Mouse (Mus musculus): ENCODE measurements around the gene Gnpat. TPM values are rescaled to one million over a fixed set of nuclear protein-coding genes. Genes with fewer than 3 reads are reported as not detected.

The Gnpat gene
- polyA plus RNA-seq, 1 experiment from 2014 or later, result 119 TPM

GRCm38 (mm10) chr8:124845131-124845530 is 17.7 kb upstream of the Gnpat start:
- WGBS, result 68% methylated on average over 3 of the region's 3 CpGs
- no peak overlapping the region for H3K4me3 ChIP-seq (replicated peaks)
- H3K9me3 ChIP-seq, result no peaks in the 10 kb centered on the region
- H3K27me3 ChIP-seq, result no peaks in the 10 kb centered on the region
- no peaks in the 10 kb centered on the region for H3K4me1 ChIP-seq (replicated peaks)
- H3K36me3 ChIP-seq, result peaks cover 42% of the 10 kb centered on the region
- no peak overlapping the region for H3K27ac ChIP-seq
- H3K4me2 ChIP-seq, result no peak overlapping the region
- ATAC-seq (ENCODE audit: insufficient number of reproducible peaks, insufficient read depth, low FRiP score, low TSS enrichment, low read depth), result no peak
- no peak overlapping the region for H3K9ac ChIP-seq (replicated peaks)

GRCm38 (mm10) chr8:124845573-124845972 is 17.3 kb upstream of the Gnpat start:
- Histone ChIP-seq H3K4me2 (no peak overlapping the region), H3K27me3 (no peaks in the 10 kb centered on the region), H3K9ac (replicated peaks) (no peak overlapping the region), H3K4me1 (replicated peaks) (no peaks in the 10 kb centered on the region), H3K27ac (no peak overlapping the region), H3K36me3 (peaks cover 38% of the 10 kb centered on the region), H3K4me3 (replicated peaks) (no peak overlapping the region), H3K9me3 (no peaks in the 10 kb centered on the region)
- no peak for ATAC-seq (ENCODE audit: insufficient number of reproducible peaks, insufficient read depth, low FRiP score, low TSS enrichment, low read depth)
- 74% methylated on average over 5 of the region's 5 CpGs for WGBS

- no peak overlapping the region for H3K27ac ChIP-seq
- no peak for ATAC-seq (ENCODE audit: insufficient number of reproducible peaks, insufficient read depth, low FRiP score, low TSS enrichment, low read depth)
- 93% methylated on average over 1 of the region's 1 CpGs for WGBS
- H3K36me3 ChIP-seq, result peaks cover 63% of the 10 kb centered on the region
- H3K4me3 ChIP-seq (replicated peaks), result no peak overlapping the region
- peaks cover 31% of the 10 kb centered on the region; the same call in 1 of the 2 replicates for H3K9me3 ChIP-seq
- no peaks in the 10 kb centered on the region for H3K27me3 ChIP-seq
- no peaks in the 10 kb centered on the region for H3K4me1 ChIP-seq (replicated peaks)
- no peak overlapping the region for H3K4me2 ChIP-seq
- H3K9ac ChIP-seq (replicated peaks), result no peak overlapping the region
Measured at GRCm38 (mm10) chr8:124853511-124853910, 9.3 kb upstream of the Gnpat start.

DNA sequence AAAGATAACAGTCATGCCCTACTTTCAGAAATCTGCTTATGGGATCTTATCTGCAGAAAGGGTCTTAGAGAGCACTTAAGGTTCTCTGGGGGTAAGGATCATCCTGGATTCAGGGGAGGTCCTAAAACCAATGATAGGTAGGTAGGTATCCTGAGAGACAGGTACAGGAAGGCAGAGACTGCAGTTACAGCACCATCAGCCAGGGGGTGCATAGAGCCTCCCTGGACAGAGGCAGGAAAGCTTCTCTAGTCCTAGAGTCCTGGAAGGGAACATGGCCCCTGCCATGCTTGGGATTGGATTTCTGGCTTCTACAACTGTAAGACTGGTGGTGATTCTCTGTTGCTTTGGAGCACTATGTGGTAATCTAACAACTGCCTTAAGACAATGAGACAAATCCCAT is 3.4 kb upstream of the Gnpat start:
- peaks cover 11% of the 10 kb centered on the region for H3K4me1 ChIP-seq (replicated peaks)
- no peaks in the 10 kb centered on the region for H3K27me3 ChIP-seq
- no peak overlapping the region for H3K27ac ChIP-seq
- no peak overlapping the region for H3K9ac ChIP-seq (replicated peaks)
- H3K4me2 ChIP-seq, result no peak overlapping the region
- no peak for ATAC-seq (ENCODE audit: insufficient number of reproducible peaks, insufficient read depth, low FRiP score, low TSS enrichment, low read depth)
- H3K36me3 ChIP-seq, result peaks cover 66% of the 10 kb centered on the region
- peaks cover 19% of the 10 kb centered on the region; the same call in 1 of the 2 replicates for H3K9me3 ChIP-seq
- no peak overlapping the region for H3K4me3 ChIP-seq (replicated peaks)

DNA sequence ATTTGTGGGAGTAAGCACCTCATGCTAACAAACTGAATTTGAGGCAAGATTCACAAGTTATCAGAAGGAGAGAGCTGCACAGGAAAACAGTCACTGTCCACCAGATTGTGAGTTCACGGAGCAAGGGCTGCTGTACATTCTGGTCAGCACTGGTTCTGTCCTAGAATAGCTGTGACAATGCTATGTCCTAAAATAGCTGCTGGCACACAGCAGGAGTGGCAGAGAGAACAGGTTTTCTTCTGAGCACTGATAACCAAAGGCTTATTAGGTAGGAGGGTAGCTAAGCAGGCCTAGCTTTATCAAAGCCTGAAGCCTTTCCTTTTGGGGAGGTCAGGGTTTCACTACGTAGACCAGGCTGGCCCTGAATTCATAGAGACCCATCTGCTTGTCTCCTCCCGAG is 2.6 kb upstream of the Gnpat start:
- H3K36me3 ChIP-seq, result peaks cover 60% of the 10 kb centered on the region
- no peak overlapping the region for H3K27ac ChIP-seq
- peaks cover 19% of the 10 kb centered on the region; the same call in 1 of the 2 replicates for H3K9me3 ChIP-seq
- H3K4me1 ChIP-seq (replicated peaks), result peaks cover 12% of the 10 kb centered on the region
- ATAC-seq (ENCODE audit: insufficient number of reproducible peaks, insufficient read depth, low FRiP score, low TSS enrichment, low read depth), result no peak
- H3K4me2 ChIP-seq, result no peak overlapping the region
- H3K4me3 ChIP-seq (replicated peaks), result no peak overlapping the region
- H3K27me3 ChIP-seq, result no peaks in the 10 kb centered on the region
- 85% methylated on average over 3 of the region's 3 CpGs for WGBS
- no peak overlapping the region for H3K9ac ChIP-seq (replicated peaks)

DNA sequence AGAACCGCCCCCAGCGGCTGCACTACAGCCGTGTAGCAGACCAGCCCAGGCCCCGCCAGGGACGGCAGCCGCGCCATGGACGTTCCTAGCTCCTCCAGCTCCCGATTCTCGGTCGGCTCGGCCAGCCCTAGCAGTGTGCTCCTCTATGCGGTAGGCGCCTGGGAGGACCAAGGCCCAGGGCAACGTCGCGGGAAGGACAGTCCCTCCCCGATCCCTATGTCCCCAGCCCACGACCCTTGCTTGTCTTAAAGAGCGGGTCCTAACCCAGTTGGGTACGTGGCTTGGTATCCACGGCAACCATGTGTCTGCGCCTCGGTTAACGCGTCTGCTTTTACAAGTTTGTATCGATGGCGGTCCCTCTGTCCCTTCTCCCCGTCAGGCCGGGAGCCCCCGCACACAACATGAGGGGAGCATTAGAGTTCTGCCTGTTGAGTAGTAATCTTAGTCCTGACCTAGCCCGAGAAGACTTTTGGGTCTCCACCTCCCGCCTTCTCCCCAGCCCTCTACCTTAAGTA is 387 bp downstream of the Gnpat start:
- WGBS, result under 1% methylated on average over 33 of the region's 33 CpGs
- Histone ChIP-seq H3K4me2 (peak overlapping the region; percentile 83), H3K27ac (peak overlapping the region; percentile 92), H3K4me3 (replicated peaks) (peak overlapping the region; percentile 70), H3K36me3 (peaks cover 45% of the 10 kb centered on the region), H3K4me1 (replicated peaks) (peaks cover 12% of the 10 kb centered on the region), H3K9ac (replicated peaks) (peak overlapping the region; percentile 94), H3K9me3 (no peaks in the 10 kb centered on the region), H3K27me3 (no peaks in the 10 kb centered on the region)
- ATAC-seq (ENCODE audit: insufficient number of reproducible peaks, insufficient read depth, low FRiP score, low TSS enrichment, low read depth), result peak; percentile 82

- ATAC-seq (ENCODE audit: insufficient number of reproducible peaks, insufficient read depth, low FRiP score, low TSS enrichment, low read depth), result no peak
- Histone ChIP-seq H3K27ac (no peak overlapping the region), H3K36me3 (peaks cover 40% of the 10 kb centered on the region), H3K27me3 (no peaks in the 10 kb centered on the region), H3K4me2 (peak overlapping the region; percentile 83), H3K4me3 (replicated peaks) (peak overlapping the region; percentile 70), H3K9ac (replicated peaks) (peak overlapping the region; percentile 94), H3K9me3 (no peaks in the 10 kb centered on the region), H3K4me1 (replicated peaks) (peaks cover 12% of the 10 kb centered on the region)
- WGBS, result 16% methylated on average over 8 of the region's 8 CpGs
Measured at GRCm38 (mm10) chr8:124863729-124864128, 896 bp downstream of the Gnpat start.

GRCm38 (mm10) chr8:124866669-124867068 is 3.8 kb downstream of the Gnpat start:
- peaks cover 12% of the 10 kb centered on the region for H3K4me1 ChIP-seq (replicated peaks)
- H3K4me3 ChIP-seq (replicated peaks), result no peak overlapping the region
- ATAC-seq (ENCODE audit: insufficient number of reproducible peaks, insufficient read depth, low FRiP score, low TSS enrichment, low read depth), result no peak
- H3K4me2 ChIP-seq, result no peak overlapping the region
- no peak overlapping the region for H3K27ac ChIP-seq
- WGBS, result 76% methylated on average over 3 of the region's 3 CpGs
- no peaks in the 10 kb centered on the region for H3K27me3 ChIP-seq
- no peak overlapping the region for H3K9ac ChIP-seq (replicated peaks)
- peaks cover 29% of the 10 kb centered on the region for H3K36me3 ChIP-seq
- H3K9me3 ChIP-seq, result no peaks in the 10 kb centered on the region

DNA sequence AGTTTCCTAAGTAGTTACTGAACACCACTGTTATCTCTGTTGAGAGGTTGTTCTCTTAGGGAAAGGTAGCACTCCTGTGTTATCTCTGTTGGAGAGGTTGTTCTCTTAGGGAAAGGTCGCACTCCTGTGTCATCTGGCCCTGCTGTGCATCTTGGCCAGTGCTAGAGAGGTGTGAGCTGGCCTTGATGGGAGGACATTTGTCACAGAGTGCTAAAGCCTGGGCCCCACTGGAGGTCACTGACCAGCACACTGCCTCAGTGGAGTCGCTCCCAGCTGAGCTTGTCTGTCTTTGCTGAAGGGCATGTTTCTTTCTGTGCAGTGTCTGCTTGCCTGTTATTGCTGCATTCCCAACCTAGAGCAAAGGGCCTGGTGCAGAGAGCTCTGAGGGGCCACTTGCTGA is 4.3 kb downstream of the Gnpat start:
- Histone ChIP-seq H3K27ac (no peak overlapping the region), H3K9me3 (no peaks in the 10 kb centered on the region), H3K9ac (replicated peaks) (no peak overlapping the region), H3K4me3 (replicated peaks) (no peak overlapping the region), H3K4me2 (no peak overlapping the region), H3K36me3 (peaks cover 33% of the 10 kb centered on the region), H3K4me1 (replicated peaks) (peaks cover 9% of the 10 kb centered on the region), H3K27me3 (no peaks in the 10 kb centered on the region)
- ATAC-seq (ENCODE audit: insufficient number of reproducible peaks, insufficient read depth, low FRiP score, low TSS enrichment, low read depth), result no peak
- 33% methylated on average over 2 of the region's 2 CpGs for WGBS

GRCm38 (mm10) chr8:124869708-124870107 is 6.9 kb downstream of the Gnpat start:
- Histone ChIP-seq H3K4me2 (no peak overlapping the region), H3K9ac (replicated peaks) (no peak overlapping the region), H3K4me1 (replicated peaks) (no peaks in the 10 kb centered on the region), H3K27ac (no peak overlapping the region), H3K4me3 (replicated peaks) (no peak overlapping the region), H3K9me3 (no peaks in the 10 kb centered on the region), H3K36me3 (peaks cover 59% of the 10 kb centered on the region), H3K27me3 (no peaks in the 10 kb centered on the region)
- 75% methylated on average over 6 of the region's 6 CpGs for WGBS
- ATAC-seq (ENCODE audit: insufficient number of reproducible peaks, insufficient read depth, low FRiP score, low TSS enrichment, low read depth), result no peak

DNA sequence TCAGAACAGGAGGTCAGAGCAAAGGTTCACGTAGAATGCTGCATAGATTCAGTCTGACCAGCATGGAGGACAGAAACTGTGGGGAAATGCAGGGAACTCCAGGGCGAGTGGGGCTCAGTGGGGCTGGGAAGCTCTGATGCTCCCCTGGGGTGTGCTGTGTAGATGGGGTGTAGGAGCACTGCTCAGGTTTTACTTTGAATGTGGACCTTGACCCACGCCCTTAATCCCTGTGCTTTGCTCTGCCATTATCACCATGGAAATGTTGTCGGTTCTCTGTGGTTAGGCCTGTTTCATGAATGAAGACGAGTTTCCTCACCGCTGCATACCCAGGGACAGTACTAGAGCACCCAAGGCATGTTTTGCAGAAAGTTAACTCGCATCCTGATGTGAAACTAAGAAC is 8.6 kb downstream of the Gnpat start:
- Histone ChIP-seq H3K4me1 (replicated peaks) (no peaks in the 10 kb centered on the region), H3K4me3 (replicated peaks) (no peak overlapping the region), H3K9me3 (no peaks in the 10 kb centered on the region), H3K9ac (replicated peaks) (no peak overlapping the region), H3K36me3 (peaks cover 67% of the 10 kb centered on the region), H3K4me2 (no peak overlapping the region), H3K27me3 (no peaks in the 10 kb centered on the region), H3K27ac (no peak overlapping the region)
- WGBS, result 92% methylated on average over 7 of the region's 7 CpGs
- ATAC-seq (ENCODE audit: insufficient number of reproducible peaks, insufficient read depth, low FRiP score, low TSS enrichment, low read depth), result no peak

DNA sequence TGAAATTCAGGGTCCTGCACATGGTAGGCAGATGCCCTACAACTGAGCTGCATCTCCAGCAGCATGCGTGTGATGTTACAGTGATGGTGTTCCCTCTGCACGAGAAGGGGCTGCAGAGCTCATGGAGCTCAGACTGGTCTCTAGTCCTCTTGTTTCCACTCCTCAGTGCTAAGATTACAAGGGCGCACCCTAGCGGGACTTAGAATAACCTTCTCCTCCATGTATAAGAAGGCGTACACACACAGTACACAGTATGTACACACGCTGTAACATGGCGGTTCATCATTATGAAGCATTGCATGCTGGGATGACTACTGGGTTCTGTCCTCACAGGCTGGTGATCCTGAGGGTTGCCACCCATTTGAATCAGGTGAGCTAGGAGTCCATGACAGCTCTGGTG is 9.2 kb downstream of the Gnpat start:
- no peak for ATAC-seq (ENCODE audit: insufficient number of reproducible peaks, insufficient read depth, low FRiP score, low TSS enrichment, low read depth)
- H3K9ac ChIP-seq (replicated peaks), result no peak overlapping the region

More for the DNA sequence above, 9.2 kb downstream of the Gnpat start:
- Histone ChIP-seq H3K36me3 (peaks cover 71% of the 10 kb centered on the region), H3K4me3 (replicated peaks) (no peak overlapping the region), H3K4me1 (replicated peaks) (no peaks in the 10 kb centered on the region), H3K27ac (no peak overlapping the region), H3K4me2 (no peak overlapping the region), H3K27me3 (no peaks in the 10 kb centered on the region), H3K9me3 (no peaks in the 10 kb centered on the region)
- 94% methylated on average over 7 of the region's 7 CpGs for WGBS
